Mouse (Mus musculus) neural tube, embryonic 13.5 days (tissue): ENCODE results near the gene Ctnnd2. TPM values are rescaled to one million over a fixed set of nuclear protein-coding genes. Genes with fewer than 3 reads are reported as not detected.

ENCODE experiments used
- ATAC-seq: fragments of 200-750 bp; cut with Nextera tagmentation; 2 replicates; pipeline ENCODE4 v1.8.0; 2017; ENCODE audit warnings: low read depth, mild to moderate bottlenecking, moderate TSS enrichment, moderate library complexity
- H3K27ac ChIP-seq: fragments of 300-500 bp; sonication (generic); replicated peaks from 2 replicates; pipeline ENCODE4 v1.5.1; 2015; ENCODE audit warnings: moderate library complexity, mild to moderate bottlenecking, inconsistent platforms
- H3K27me3 ChIP-seq: fragments of 300-500 bp; sonication (generic); 2 replicates; pipeline ENCODE4 v1.6.1; 2015; ENCODE audit warnings: mild to moderate bottlenecking, inconsistent platforms
- H3K36me3 ChIP-seq: fragments of 300-500 bp; sonication (generic); 2 replicates; pipeline ENCODE4 v1.6.1; 2015; ENCODE audit warnings: mild to moderate bottlenecking, inconsistent platforms
- H3K4me1 ChIP-seq: fragments of 300-500 bp; sonication (generic); replicated peaks from 2 replicates; pipeline ENCODE4 v1.6.1; 2015; ENCODE audit warnings: inconsistent platforms
- H3K4me2 ChIP-seq: fragments of 300-500 bp; sonication (generic); 2 replicates; pipeline ENCODE4 v1.6.1; 2015; ENCODE audit warnings: inconsistent platforms, mild to moderate bottlenecking, moderate library complexity
- H3K4me3 ChIP-seq: fragments of 300-500 bp; sonication (generic); 2 replicates; pipeline ENCODE4 v1.5.1; 2015; ENCODE audit warnings: mild to moderate bottlenecking, inconsistent platforms
- H3K9ac ChIP-seq: fragments of 300-500 bp; sonication (generic); 2 replicates; pipeline ENCODE4 v1.6.1; 2015; ENCODE audit warnings: moderate library complexity, mild to moderate bottlenecking, inconsistent platforms
- H3K9me3 ChIP-seq: fragments of 300-500 bp; sonication (generic); 2 replicates; pipeline ENCODE4 v1.6.1; 2016; ENCODE audit warnings: inconsistent platforms
- WGBS: fragments of 180-500 bp; shearing (Covaris S2); methylation state at CpG from one replicate; pipeline ENCODE4 v1.1.7; 2015; 5-methylcytosine and 5-hydroxymethylcytosine counted together
- polyA plus RNA-seq: library from polyadenylated mRNA; unstranded; fragments of >200 nt; fragmentation: Nextera tagmentation; extraction: Ambion mirVana; gene quantifications from 2 replicates; pipeline ENCODE4 v1.2.1, GENCODE M21; 2015

The Ctnnd2 gene
- polyA plus RNA-seq, 1 experiment from 2014 or later, result 56.9 TPM

GRCm38 (mm10) chr15:30471280-30471966 is 299.0 kb downstream of the Ctnnd2 start:
- no peak overlapping the region for H3K4me2 ChIP-seq
- no peak for ATAC-seq
- H3K4me3 ChIP-seq, result no peak overlapping the region
- no peaks in the 10 kb centered on the region for H3K36me3 ChIP-seq
- H3K9ac ChIP-seq, result no peak overlapping the region
- WGBS, result 72% methylated on average over 6 of the region's 6 CpGs
- H3K27ac ChIP-seq, result no peak overlapping the region
- no peaks in the 10 kb centered on the region for H3K9me3 ChIP-seq
- H3K27me3 ChIP-seq, result no peaks in the 10 kb centered on the region
- peaks cover 22% of the 10 kb centered on the region for H3K4me1 ChIP-seq

DNA sequence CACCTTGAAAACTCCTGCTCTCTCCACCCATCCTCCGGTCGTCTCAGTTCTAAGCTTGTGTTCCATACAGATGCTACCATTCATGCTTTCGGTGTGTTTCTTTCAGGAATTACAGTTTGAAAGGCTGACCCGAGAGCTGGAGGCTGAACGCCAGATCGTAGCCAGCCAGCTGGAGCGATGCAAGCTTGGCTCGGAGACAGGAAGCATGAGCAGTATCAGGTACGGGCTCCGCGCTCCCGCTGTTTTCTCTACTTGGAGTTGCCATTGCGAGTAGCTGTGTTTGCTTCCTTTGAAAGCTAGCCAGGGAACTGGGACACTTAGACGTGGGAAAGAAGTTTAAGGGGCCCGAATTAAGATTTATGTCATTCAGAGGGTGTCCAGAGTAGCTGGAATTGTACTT is 308.3 kb downstream of the Ctnnd2 start:
- Histone ChIP-seq H3K36me3 (no peaks in the 10 kb centered on the region), H3K27ac (no peak overlapping the region), H3K9me3 (no peaks in the 10 kb centered on the region), H3K4me3 (no peak overlapping the region), H3K27me3 (no peaks in the 10 kb centered on the region), H3K4me1 (no peaks in the 10 kb centered on the region), H3K9ac (no peak overlapping the region), H3K4me2 (no peak overlapping the region)
- 54% methylated on average over 15 of the region's 15 CpGs for WGBS
- ATAC-seq, result 0 out of 2 replicates have a peak, but pooled peaks have one; percentile 47

DNA sequence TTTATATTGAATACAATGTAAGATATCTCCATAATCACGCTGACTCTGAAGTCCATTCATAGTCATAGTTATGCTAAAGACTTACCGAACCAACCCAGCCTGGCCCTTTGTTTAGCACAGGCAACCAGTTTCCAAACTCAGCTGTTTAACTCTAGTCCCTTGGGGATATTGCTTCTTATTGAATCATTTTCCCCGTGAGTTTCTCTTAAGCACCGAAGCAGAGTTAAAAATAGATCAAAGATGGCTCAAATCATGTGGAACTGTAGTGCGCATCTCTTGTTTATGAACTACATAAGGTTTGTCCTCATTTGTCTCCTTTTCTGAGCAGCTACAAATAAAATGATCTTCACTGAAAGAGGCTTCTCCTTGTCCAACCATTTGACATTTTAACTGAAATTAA is 334.1 kb downstream of the Ctnnd2 start:
- Histone ChIP-seq H3K4me2 (no peak overlapping the region), H3K4me3 (no peak overlapping the region), H3K9ac (no peak overlapping the region), H3K27me3 (no peaks in the 10 kb centered on the region), H3K36me3 (no peaks in the 10 kb centered on the region), H3K9me3 (no peaks in the 10 kb centered on the region), H3K27ac (no peak overlapping the region), H3K4me1 (no peaks in the 10 kb centered on the region)
- WGBS, result 49% methylated on average over 5 of the region's 5 CpGs
- no peak for ATAC-seq

DNA sequence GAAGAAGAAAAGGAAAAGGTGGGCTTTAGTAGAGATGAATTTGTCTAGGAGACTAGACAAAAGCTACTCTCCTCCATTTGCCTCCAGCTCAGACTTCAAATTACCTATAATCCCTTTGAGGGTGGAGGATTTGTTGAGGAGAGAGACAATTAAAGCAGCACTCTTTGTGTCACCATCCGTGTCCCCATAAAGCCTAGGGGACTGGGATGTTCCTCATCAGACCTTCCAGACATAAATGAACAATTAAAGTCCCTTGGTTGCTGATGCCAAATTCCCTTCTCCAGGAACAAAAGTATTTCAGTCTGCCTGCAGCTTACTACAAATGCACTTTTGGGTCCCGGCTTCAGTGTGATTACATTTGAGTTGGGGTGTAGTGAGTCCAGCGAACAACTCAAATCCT is 340.1 kb downstream of the Ctnnd2 start:
- 33% methylated on average over 3 of the region's 3 CpGs for WGBS

DNA sequence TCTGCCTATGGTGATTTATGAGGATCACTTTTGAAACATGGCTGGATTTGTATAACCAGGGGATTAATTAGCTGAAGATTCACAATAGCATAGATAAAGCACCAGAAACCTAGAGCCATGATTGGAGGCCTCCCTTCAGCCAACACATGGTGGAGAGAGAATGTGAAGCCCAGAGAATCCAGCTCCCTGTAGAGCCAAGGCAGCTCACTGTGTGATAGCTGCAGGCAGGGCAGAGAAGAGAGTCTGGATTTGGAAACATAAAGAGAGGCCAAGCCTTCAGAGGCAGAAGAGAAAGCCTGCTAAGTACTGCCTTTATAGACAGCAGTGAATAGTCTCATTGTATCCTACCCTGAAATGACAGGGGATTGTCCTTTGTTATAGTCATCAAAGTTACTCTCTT is 340.7 kb downstream of the Ctnnd2 start:
- peaks cover 27% of the 10 kb centered on the region for H3K4me1 ChIP-seq
- no peak for ATAC-seq
- H3K27me3 ChIP-seq, result no peaks in the 10 kb centered on the region
- no peak overlapping the region for H3K27ac ChIP-seq
- no peaks in the 10 kb centered on the region for H3K36me3 ChIP-seq
- H3K9ac ChIP-seq, result no peak overlapping the region
- no peaks in the 10 kb centered on the region for H3K9me3 ChIP-seq
- no peak overlapping the region for H3K4me2 ChIP-seq
- no peak overlapping the region for H3K4me3 ChIP-seq

More for the DNA sequence above, 340.1 kb downstream of the Ctnnd2 start:
- H3K9me3 ChIP-seq, result no peaks in the 10 kb centered on the region
- no peak; the same call in 1 of the 2 replicates for ATAC-seq
- H3K27ac ChIP-seq, result no peak overlapping the region; the same call in 1 of the 2 replicates
- no peak overlapping the region for H3K4me3 ChIP-seq
- H3K27me3 ChIP-seq, result no peaks in the 10 kb centered on the region
- peaks cover 27% of the 10 kb centered on the region for H3K4me1 ChIP-seq
- no peaks in the 10 kb centered on the region for H3K36me3 ChIP-seq
- no peak overlapping the region for H3K4me2 ChIP-seq
- no peak overlapping the region for H3K9ac ChIP-seq

DNA sequence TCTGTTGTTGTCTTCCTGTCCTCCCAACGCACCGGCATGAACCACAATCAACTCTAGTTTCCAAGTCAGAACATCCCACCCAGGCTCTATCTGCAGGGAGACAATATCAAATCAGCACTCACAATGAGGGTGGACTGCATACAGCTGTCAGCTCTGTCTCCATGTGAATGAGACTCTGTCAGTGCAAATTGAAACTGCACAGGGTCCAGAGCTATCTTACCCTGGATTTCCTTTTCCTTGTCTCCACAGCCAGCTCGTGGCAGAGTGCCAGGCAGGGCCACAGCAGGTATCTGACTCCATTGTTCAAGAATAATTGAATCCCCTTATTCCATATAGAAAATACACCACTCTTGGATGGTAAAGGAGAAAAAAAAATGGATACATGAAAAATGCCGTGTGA is 343.0 kb downstream of the Ctnnd2 start:
- H3K27me3 ChIP-seq, result no peaks in the 10 kb centered on the region
- H3K4me3 ChIP-seq, result no peak overlapping the region
- H3K4me1 ChIP-seq, result peaks cover 28% of the 10 kb centered on the region
- H3K27ac ChIP-seq, result 0 out of 2 replicates have a peak overlapping the region, but pooled peaks have one; percentile 33
- no peak overlapping the region for H3K9ac ChIP-seq
- no peaks in the 10 kb centered on the region for H3K36me3 ChIP-seq
- no peaks in the 10 kb centered on the region for H3K9me3 ChIP-seq
- no peak overlapping the region for H3K4me2 ChIP-seq
- WGBS, result 58% methylated on average over 4 of the region's 4 CpGs
- ATAC-seq, result no peak

- no peaks in the 10 kb centered on the region for H3K27me3 ChIP-seq
- whole genome bisulfite sequencing, result 71% methylated on average over 5 of the region's 5 CpGs
- no peak for ATAC-seq
- no peak overlapping the region for H3K27ac ChIP-seq
- H3K4me2 ChIP-seq, result no peak overlapping the region
- H3K36me3 ChIP-seq, result no peaks in the 10 kb centered on the region
- H3K4me3 ChIP-seq, result no peak overlapping the region
- no peak overlapping the region for H3K9ac ChIP-seq
- no peaks in the 10 kb centered on the region for H3K4me1 ChIP-seq
- no peaks in the 10 kb centered on the region for H3K9me3 ChIP-seq
Measured at GRCm38 (mm10) chr15:30541459-30541858, 369.1 kb downstream of the Ctnnd2 start.

DNA sequence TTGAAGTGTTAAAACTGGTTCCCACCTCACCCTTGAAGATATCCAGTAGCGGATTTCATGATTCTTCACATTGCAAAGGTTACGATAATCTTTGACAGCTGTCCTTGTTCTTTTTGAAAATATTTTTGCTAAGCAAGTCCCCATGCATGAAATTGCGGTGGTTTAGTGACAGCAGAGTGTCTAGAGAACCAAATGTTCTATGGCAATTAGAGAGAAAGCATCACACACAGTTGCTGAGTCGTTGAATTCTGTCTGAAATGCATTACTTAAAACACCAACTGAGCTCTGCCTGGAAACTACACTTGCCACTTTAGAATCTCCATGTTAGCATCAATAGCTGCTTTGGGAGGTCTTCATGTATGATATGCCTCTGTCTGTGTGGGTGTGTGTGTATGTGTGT is 375.9 kb downstream of the Ctnnd2 start:
- no peaks in the 10 kb centered on the region for H3K4me1 ChIP-seq
- H3K27me3 ChIP-seq, result no peaks in the 10 kb centered on the region
- H3K27ac ChIP-seq, result no peak overlapping the region
- 84% methylated on average over 4 of the region's 4 CpGs for WGBS
- H3K4me2 ChIP-seq, result no peak overlapping the region
- H3K4me3 ChIP-seq, result no peak overlapping the region
- ATAC-seq, result no peak
- H3K9ac ChIP-seq, result no peak overlapping the region
- no peaks in the 10 kb centered on the region for H3K36me3 ChIP-seq
- no peaks in the 10 kb centered on the region for H3K9me3 ChIP-seq

GRCm38 (mm10) chr15:30550956-30551355 is 378.6 kb downstream of the Ctnnd2 start:
- Histone ChIP-seq H3K9me3 (no peaks in the 10 kb centered on the region), H3K4me1 (no peaks in the 10 kb centered on the region), H3K4me2 (no peak overlapping the region), H3K36me3 (no peaks in the 10 kb centered on the region), H3K4me3 (no peak overlapping the region), H3K9ac (no peak overlapping the region), H3K27me3 (no peaks in the 10 kb centered on the region), H3K27ac (no peak overlapping the region)
- no peak for ATAC-seq
- WGBS, result 71% methylated on average over 12 of the region's 12 CpGs

DNA sequence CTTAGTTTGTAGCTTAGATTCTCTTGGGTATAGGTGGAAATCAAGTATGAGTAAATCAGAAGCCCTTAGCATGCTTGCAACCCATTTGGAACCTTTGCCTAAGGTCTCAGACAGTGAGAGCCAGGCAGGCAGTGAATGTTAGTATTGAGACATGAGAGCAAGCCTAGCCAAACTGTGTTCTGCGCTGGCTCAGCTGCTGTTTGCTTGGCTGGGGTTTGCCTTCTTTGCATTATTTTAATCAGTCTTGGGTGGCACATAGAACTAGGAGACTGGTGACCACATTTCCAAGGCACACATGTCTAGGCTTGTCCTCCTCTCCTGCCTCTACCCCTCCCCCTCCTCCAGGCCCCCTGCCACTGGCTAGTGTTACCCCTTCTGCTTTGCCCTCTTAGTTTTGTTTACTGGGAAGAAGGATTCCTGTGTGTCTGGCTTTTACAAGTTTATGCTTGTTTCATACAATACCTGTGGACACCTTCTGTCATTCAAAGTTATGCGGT is 381.6 kb downstream of the Ctnnd2 start:
- Histone ChIP-seq H3K27ac (no peak overlapping the region), H3K4me1 (no peaks in the 10 kb centered on the region), H3K27me3 (no peaks in the 10 kb centered on the region), H3K4me2 (no peak overlapping the region), H3K36me3 (no peaks in the 10 kb centered on the region), H3K9ac (no peak overlapping the region), H3K9me3 (no peaks in the 10 kb centered on the region), H3K4me3 (no peak overlapping the region)
- no peak for ATAC-seq
- 100% methylated on average over 2 of the region's 2 CpGs for WGBS

- no peaks in the 10 kb centered on the region for H3K36me3 ChIP-seq
Measured at GRCm38 (mm10) chr15:30555787-30556186, 383.4 kb downstream of the Ctnnd2 start.

DNA sequence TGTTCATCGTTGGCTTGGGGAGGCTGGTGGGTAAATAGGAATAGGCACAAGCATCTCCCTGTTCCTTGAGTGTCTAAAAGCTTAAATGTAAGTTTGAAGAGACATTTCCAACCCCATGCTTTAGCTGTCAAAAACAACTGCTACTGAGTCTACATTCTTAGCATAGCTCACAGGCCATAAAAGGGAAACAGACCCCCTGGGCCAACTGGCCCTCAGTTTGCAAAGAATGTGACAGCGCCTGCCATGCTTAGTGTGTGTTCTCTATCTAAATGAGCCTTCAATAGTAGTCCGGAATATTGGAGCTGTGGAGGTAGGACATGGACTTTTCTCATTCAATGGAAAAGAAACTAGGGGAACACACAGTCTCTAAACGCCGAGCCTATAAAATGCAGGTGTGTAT is 390.0 kb downstream of the Ctnnd2 start:
- H3K9ac ChIP-seq, result no peak overlapping the region
- H3K4me3 ChIP-seq, result no peak overlapping the region
- no peaks in the 10 kb centered on the region for H3K4me1 ChIP-seq
- no peak overlapping the region for H3K27ac ChIP-seq
- H3K9me3 ChIP-seq, result no peaks in the 10 kb centered on the region
- ATAC-seq, result no peak
- no peaks in the 10 kb centered on the region for H3K36me3 ChIP-seq
- H3K4me2 ChIP-seq, result no peak overlapping the region
- WGBS, result 78% methylated on average over 5 of the region's 5 CpGs
- no peaks in the 10 kb centered on the region for H3K27me3 ChIP-seq

More at GRCm38 (mm10) chr15:30555787-30556186, 383.4 kb downstream of the Ctnnd2 start:
- no peaks in the 10 kb centered on the region for H3K27me3 ChIP-seq
- no peak overlapping the region for H3K27ac ChIP-seq
- ATAC-seq, result no peak
- H3K4me3 ChIP-seq, result no peak overlapping the region
- H3K9ac ChIP-seq, result no peak overlapping the region
- no peaks in the 10 kb centered on the region for H3K9me3 ChIP-seq
- no peaks in the 10 kb centered on the region for H3K4me1 ChIP-seq
- WGBS, result 95% methylated on average over 2 of the region's 2 CpGs
- no peak overlapping the region for H3K4me2 ChIP-seq

- H3K27ac ChIP-seq, result no peak overlapping the region
- no peaks in the 10 kb centered on the region for H3K27me3 ChIP-seq
- H3K4me1 ChIP-seq, result no peaks in the 10 kb centered on the region
- H3K36me3 ChIP-seq, result no peaks in the 10 kb centered on the region
- ATAC-seq, result no peak
- H3K9me3 ChIP-seq, result no peaks in the 10 kb centered on the region
- H3K4me2 ChIP-seq, result no peak overlapping the region
- WGBS, result 90% methylated on average over 2 of the region's 2 CpGs
- no peak overlapping the region for H3K4me3 ChIP-seq
- H3K9ac ChIP-seq, result no peak overlapping the region
Measured at GRCm38 (mm10) chr15:30564594-30564993, 392.2 kb downstream of the Ctnnd2 start.
